Mouse (Mus musculus) monocyte, adult 5-6 weeks (primary cell): ENCODE measurements around the gene Stpg3. TPM values are rescaled to one million over a fixed set of nuclear protein-coding genes. Genes with fewer than 3 reads are reported as not detected.

Experiments
- ATAC-seq: fragments of 153-309, 156-312 bp; replicated peaks from 2 replicates; pipeline ENCODE4 v1.8.0; 2017; ENCODE audit warnings: mild to moderate bottlenecking; ENCODE audit not compliant: low TSS enrichment, insufficient number of reproducible peaks, severe bottlenecking, poor library complexity, low FRiP score
- total RNA-seq: library from RNA; stranded (forward); fragments of 200-1000, 200-491, 200-594 nt; gene quantifications from 3 replicates; pipeline ENCODE4 v1.2.3, GENCODE M21; 2017

Gene Stpg3
- total RNA-seq, 1 experiment from 2014 or later: not detected

DNA sequence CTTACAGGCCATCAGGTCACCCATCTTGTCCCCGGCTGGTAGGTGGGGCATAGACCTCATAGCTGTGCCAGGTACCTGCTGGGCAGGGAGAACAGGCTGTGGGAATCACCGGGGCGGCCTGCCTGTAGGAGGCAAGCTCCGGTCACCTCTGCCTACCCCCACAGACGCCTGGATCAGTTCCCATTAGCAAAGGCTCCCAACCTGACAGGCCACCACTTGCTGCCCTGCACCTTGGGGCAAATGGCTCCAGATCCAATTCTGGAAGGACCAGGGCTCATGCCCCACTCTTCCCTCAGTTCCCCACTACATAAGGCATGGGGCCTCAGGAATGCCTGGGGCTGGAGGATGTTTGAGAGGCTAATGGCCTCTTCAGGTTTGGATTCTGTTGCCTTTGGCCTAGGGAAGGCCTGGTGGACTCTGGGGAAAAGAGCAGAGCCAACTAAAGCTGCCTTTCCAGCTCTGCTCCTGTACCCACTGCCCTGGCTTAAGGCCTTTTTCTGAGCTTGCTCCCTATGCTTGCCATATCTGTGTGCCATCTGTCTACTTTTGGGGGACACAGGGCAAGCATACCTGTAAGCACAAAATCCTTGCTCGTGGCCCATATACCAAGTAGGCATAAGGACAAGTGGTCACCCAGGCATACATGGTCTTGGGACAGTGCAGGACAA, 43.2 kb downstream of the Stpg3 start:
- ATAC-seq: no peak

DNA sequence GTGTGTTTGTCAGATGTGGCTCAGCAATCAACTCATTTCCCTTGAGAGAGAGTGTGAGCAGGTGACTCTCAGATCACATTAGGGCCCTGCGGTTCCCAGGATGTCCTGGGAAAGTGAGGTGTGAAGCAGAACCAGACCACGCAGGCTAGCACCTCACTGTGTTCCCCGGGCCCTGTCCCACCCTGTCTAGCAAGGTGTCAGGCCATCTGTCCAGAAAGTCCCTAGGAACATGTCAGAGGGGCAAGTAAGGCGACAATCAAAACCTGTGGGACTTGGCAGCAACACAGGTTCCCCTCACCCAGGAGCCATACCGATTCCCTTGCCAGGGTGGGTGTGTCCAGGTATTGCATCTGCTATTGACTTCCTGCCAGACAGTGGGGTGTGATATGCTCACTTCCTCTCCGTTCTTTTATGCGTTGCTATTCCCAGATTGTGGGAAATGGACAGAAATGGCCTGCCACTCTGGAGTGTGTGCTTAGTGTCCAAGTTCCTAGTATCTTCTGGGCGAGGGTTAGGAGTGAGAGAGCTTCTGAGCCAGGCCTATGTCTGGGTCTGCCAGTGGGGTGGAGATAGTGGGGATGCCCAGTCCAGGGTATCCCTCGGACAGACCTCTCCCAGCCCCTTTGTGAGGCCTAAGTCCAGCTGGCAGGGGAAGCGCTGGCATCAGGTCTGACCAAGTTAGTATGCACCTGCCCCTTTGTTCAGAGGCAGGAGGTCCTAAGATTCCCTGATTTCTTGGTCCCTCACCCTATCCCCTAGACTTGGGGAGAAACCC, 43.9 kb downstream of the Stpg3 start:
- no peak for ATAC-seq

DNA sequence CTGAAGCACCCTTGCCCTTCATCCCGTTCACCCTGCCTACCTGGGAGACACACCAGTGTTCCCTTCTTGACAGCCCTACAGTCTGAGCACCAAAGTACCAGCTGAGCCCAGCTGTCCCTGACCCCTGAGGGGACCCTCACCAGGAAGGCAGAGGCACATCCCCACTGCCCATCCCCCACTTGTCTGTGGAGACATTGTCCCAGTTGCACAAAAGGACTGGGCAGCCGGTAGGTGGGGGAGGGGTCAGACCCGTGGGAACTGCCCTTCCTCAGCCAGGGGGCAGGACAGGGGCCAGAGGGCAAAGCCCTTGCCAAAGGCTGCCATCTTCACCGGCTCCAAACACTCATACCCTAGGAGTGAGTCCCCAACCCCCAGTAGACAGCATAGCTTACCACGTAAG, 44.7 kb downstream of the Stpg3 start:
- ATAC-seq: no peak

DNA sequence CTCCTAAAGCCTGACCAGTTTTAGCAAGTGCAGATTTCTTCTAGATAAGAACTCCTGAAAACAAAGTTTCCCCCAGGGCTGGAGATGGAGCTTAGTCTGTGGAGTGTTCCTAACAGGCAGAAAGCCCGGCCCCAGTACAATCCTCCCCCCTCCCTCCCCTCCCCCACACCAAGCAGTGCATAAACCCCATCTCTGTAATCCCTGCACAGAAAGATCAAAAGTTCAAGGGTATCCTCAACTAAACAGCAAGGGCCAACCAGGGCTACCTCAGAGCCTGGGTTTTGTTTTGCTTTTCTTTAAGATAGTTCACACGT, 45.8 kb downstream of the Stpg3 start:
- no peak for ATAC-seq

DNA sequence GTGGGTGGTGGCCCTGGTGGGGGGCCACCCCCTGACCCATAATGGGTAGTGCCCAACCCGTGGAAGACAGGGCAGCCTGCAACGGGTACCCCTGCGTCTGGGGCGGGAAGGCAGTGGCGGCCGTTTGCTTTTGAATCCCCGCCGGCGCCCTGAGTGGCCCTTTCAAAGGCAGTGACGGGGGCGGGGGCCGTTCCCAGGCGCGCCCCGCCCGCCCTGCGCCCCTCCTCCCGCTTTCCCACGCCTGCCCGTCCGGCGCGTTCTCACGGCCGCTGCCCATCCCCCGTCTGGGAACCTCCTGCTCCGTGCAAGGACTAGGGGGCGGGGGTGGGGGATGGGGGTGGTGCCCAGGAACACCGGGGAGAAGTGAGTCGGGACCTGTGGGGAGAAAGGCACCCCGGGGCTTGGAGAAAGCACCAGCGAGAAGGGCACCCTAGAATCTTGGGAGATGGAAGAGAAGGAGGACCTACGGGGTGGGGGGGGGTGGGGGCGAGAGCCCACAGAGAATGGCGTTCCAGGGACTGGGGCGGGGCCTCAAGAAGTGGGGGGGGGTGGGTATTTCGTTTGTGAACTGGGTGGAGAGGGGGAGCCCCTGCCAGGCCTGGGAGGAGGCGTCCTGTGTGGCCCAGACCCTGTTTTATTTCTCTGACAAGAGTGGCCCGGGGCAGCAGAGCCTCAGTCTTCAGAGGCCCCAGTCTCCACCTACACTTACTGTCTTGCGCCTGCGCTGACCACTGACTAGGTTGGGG, 46.3 kb downstream of the Stpg3 start:
- ATAC-seq: no peak

DNA sequence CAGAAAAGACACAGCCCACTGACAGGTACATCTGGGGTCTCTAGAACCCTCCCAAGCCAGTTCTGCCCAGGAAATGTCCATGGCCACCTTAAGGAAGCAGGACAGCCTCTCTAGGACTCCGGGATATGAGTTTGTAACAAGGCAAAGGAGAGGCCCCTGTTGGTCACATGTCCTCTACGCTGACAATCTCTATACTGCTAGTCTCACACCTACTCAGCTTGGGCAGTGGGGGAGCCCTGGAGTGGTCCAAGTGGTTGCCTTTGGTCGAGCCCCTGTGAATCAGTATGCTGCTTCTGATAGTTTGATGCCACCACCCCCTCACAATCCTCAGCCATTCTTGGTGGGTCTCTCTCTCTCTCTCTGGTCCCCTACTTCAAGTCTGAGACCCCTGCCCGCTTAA, 47.0 kb downstream of the Stpg3 start:
- no peak for ATAC-seq

Other genes with a start within 250 kb of the Stpg3 start
- gene Mrpl41, start 239.5 kb downstream of the Stpg3 start, total RNA-seq: 22.5 to 54.3 TPM (median 43.5 TPM) in 3 replicates
- gene Pnpla7, start 238.6 kb downstream of the Stpg3 start, total RNA-seq: 52.7 to 87.6 TPM (median 69.0 TPM) in 3 replicates
- gene Nsmf, start 160.3 kb downstream of the Stpg3 start, total RNA-seq: 7.6 to 28.3 TPM (median 20.0 TPM) in 3 replicates
- not detected in 3 replicates for gene Entpd8, start 134.3 kb downstream of the Stpg3 start, total RNA-seq
- 0.78 TPM in 1 of 3 replicates, not detected in the others for gene Noxa1, start 119.5 kb downstream of the Stpg3 start, total RNA-seq
- 22.3 to 51.8 TPM (median 24.4 TPM) in 3 replicates for gene Nrarp, start 33.9 kb downstream of the Stpg3 start, total RNA-seq
- gene Tor4a, start 17.8 kb downstream of the Stpg3 start, total RNA-seq: 28.8 to 64.7 TPM (median 31.0 TPM) in 3 replicates
- 82.8 to 113 TPM (median 105 TPM) in 3 replicates for gene Nelfb, start 3.1 kb downstream of the Stpg3 start, total RNA-seq
- gene Fam166a, start 4.1 kb upstream of the Stpg3 start, total RNA-seq: not detected in 3 replicates
- 161 to 206 TPM (median 166 TPM) in 3 replicates for gene Tubb4b, start 10.1 kb upstream of the Stpg3 start, total RNA-seq
- not detected in 3 replicates for gene Slc34a3, start 19.7 kb upstream of the Stpg3 start, total RNA-seq
- gene Rnf224, start 22.1 kb upstream of the Stpg3 start, total RNA-seq: not detected in 3 replicates
- not detected in 3 replicates for gene Rnf208, start 27.6 kb upstream of the Stpg3 start, total RNA-seq
- gene Cysrt1, start 27.8 kb upstream of the Stpg3 start, total RNA-seq: not detected in 3 replicates
- gene AL732309.1, start 32.2 kb upstream of the Stpg3 start, total RNA-seq: 4.5 to 4.9 TPM in 2 of 3 replicates, not detected in the other
- 12.2 to 16.8 TPM (median 15.6 TPM) in 3 replicates for gene Tmem203, start 40.8 kb upstream of the Stpg3 start, total RNA-seq
- gene Tprn, start 48.0 kb upstream of the Stpg3 start, total RNA-seq: 7.1 to 9.2 TPM (median 8.4 TPM) in 3 replicates
- gene Ssna1, start 57.8 kb upstream of the Stpg3 start, total RNA-seq: 31.8 to 50.4 TPM (median 32.4 TPM) in 3 replicates
- gene Anapc2, start 57.8 kb upstream of the Stpg3 start, total RNA-seq: 42.6 to 64.9 TPM (median 43.8 TPM) in 3 replicates
- gene Tmem210, start 73.5 kb upstream of the Stpg3 start, total RNA-seq: not detected in 3 replicates
- not detected in 3 replicates for gene Lrrc26, start 75.3 kb upstream of the Stpg3 start, total RNA-seq
- gene Grin1, start 104.5 kb upstream of the Stpg3 start, total RNA-seq: 0.49 TPM in 1 of 3 replicates, not detected in the others
- 31.6 to 66.4 TPM (median 33.3 TPM) in 3 replicates for gene Man1b1, start 117.7 kb upstream of the Stpg3 start, total RNA-seq
- gene Dpp7, start 141.7 kb upstream of the Stpg3 start, total RNA-seq: 24.8 to 101 TPM (median 57.4 TPM) in 3 replicates
- gene Uap1l1, start 151.0 kb upstream of the Stpg3 start, total RNA-seq: 6.6 to 19.5 TPM (median 12.9 TPM) in 3 replicates
- gene Sapcd2, start 157.7 kb upstream of the Stpg3 start, total RNA-seq: 4.3 TPM in 1 of 3 replicates, not detected in the others
- not detected in 3 replicates for gene Entpd2, start 181.2 kb upstream of the Stpg3 start, total RNA-seq
- not detected in 3 replicates for gene Npdc1, start 184.7 kb upstream of the Stpg3 start, total RNA-seq
- 8.9 to 13.9 TPM (median 11.0 TPM) in 3 replicates for gene Fut7, start 208.6 kb upstream of the Stpg3 start, total RNA-seq
- 16.8 to 46.8 TPM (median 17.5 TPM) in 3 replicates for gene Abca2, start 214.1 kb upstream of the Stpg3 start, total RNA-seq
- not detected in 3 replicates for gene Clic3, start 242.2 kb upstream of the Stpg3 start, total RNA-seq
- 21.4 to 39.6 TPM (median 32.9 TPM) in 3 replicates for gene Paxx, start 246.5 kb upstream of the Stpg3 start, total RNA-seq